Mouse (Mus musculus) embryonic fibroblast, embryonic 13.5 days (primary cell): ENCODE data around the gene Gm6205. TPM values are rescaled to one million over a fixed set of nuclear protein-coding genes. Genes with fewer than 3 reads are reported as not detected.
"Not testable (repeated sequence)": the region's sequence is repeated elsewhere in the genome, so short reads cannot be mapped to it uniquely, and the experiment has no call there.

Experiments used
- H3K27ac ChIP-seq: 2 replicates; pipeline ENCODE4 v1.5.1; 2012; ENCODE audit warnings: low read length, control low read depth, inconsistent platforms; ENCODE audit not compliant: insufficient read depth
- H3K4me1 ChIP-seq: 2 replicates; pipeline ENCODE4 v1.6.1; 2011; ENCODE audit warnings: low read length; ENCODE audit not compliant: control insufficient read depth, insufficient read depth
- H3K4me3 ChIP-seq: 2 replicates; pipeline ENCODE4 v1.5.1; 2011; ENCODE audit warnings: mild to moderate bottlenecking, control low read depth, low read length; ENCODE audit not compliant: insufficient read depth
- polyA plus RNA-seq: library from polyadenylated mRNA; stranded (reverse); fragments of >200 nt; gene quantifications from 2 replicates; pipeline ENCODE4 v1.2.4, GENCODE M21; 2011; ENCODE audit warnings: low read depth; ENCODE audit not compliant: missing spikeins, insufficient read length

Gene Gm6205
- not detected in 2 replicates for polyA plus RNA-seq

GRCm38 (mm10) chr5:94648082-94648481 lies at the start of gene Gm6205:
Gene Gm6205 (plus strand): TSS chr5:94648382.
- H3K27ac ChIP-seq, H3K4me3 ChIP-seq, H3K4me1 ChIP-seq: not testable (repeated sequence)

- H3K4me3 ChIP-seq, H3K4me1 ChIP-seq, H3K27ac ChIP-seq: not testable (repeated sequence)
Observed at GRCm38 (mm10) chr5:94616242-94616641, 31.9 kb upstream of the Gm6205 start, which contains the start of gene Gm3147. Gene Gm3147 (minus strand): TSS chr5:94616342.

GRCm38 (mm10) chr5:94623679-94624078 lies 24.5 kb upstream of the Gm6205 start, which contains the start of gene Gm6509:
Gene Gm6509 (plus strand): TSS chr5:94623979.
- H3K27ac ChIP-seq, H3K4me1 ChIP-seq, H3K4me3 ChIP-seq: not testable (repeated sequence)

Other genes starting within 250 kb of the Gm6205 start
- not detected in 2 replicates for gene Gm7682, start 202.6 kb upstream of the Gm6205 start, polyA plus RNA-seq
- not detected in 2 replicates for gene Gm3139, start 122.1 kb upstream of the Gm6205 start, polyA plus RNA-seq
- gene Gm3147, start 32.0 kb upstream of the Gm6205 start, polyA plus RNA-seq = not detected in 2 replicates
- gene Gm6509, start 24.4 kb upstream of the Gm6205 start, polyA plus RNA-seq = not detected in 2 replicates
- not detected in 2 replicates for gene Gm3183, start 217.1 kb downstream of the Gm6205 start, polyA plus RNA-seq